Mouse (Mus musculus) myocyte (in vitro differentiated cells): Measurements from ENCODE around the gene Kptn. TPM values are rescaled to one million over a fixed set of nuclear protein-coding genes. Genes with fewer than 3 reads are reported as not detected.

Source experiments
- H3K27me3 ChIP-seq: one replicate; pipeline ENCODE4 v1.6.1; 2011; ENCODE audit not compliant: control insufficient read depth, insufficient read depth, insufficient read length
- H3K36me3 ChIP-seq: one replicate; pipeline ENCODE4 v1.6.1; 2011; ENCODE audit not compliant: control insufficient read depth, insufficient read depth
- H3K4me2 ChIP-seq: one replicate; pipeline ENCODE4 v1.6.1; 2011; ENCODE audit warnings: low read depth, control low read depth
- H3K4me3 ChIP-seq: one replicate; pipeline ENCODE4 v1.5.1; 2011; ENCODE audit warnings: mild to moderate bottlenecking, control low read depth, moderate library complexity
- H3K79me2 ChIP-seq: one replicate; pipeline ENCODE4 v1.6.1; 2011; ENCODE audit not compliant: control insufficient read depth, insufficient read depth
- H3ac ChIP-seq: one replicate; pipeline ENCODE4 v1.6.1; 2011; ENCODE audit not compliant: control insufficient read depth, insufficient read length
- CEBPB ChIP-seq: IDR thresholded peaks from 2 replicates; pipeline ENCODE4 v1.6.1; 2011; ENCODE audit warnings: mild to moderate bottlenecking, moderate library complexity; ENCODE audit not compliant: poor library complexity, insufficient read depth, severe bottlenecking
- E2F4 ChIP-seq: IDR thresholded peaks from one replicate; pipeline ENCODE4 v1.6.1; 2011; ENCODE audit warnings: mild to moderate bottlenecking, control low read depth, moderate library complexity; ENCODE audit not compliant: insufficient read depth
- MAX ChIP-seq: IDR thresholded peaks from one replicate; pipeline ENCODE4 v1.6.1; 2011; ENCODE audit warnings: low read depth, mild to moderate bottlenecking, control low read depth
- MYOD1 ChIP-seq, 3 experiments: IDR thresholded peaks; one replicate each; pipeline ENCODE4 v1.6.1; 2011; ENCODE audit warnings: control low read depth in 2 of 3, low read depth in 2 of 3, mild to moderate bottlenecking in 2 of 3, moderate library complexity in 1 of 3; ENCODE audit not compliant: insufficient read length in 2 of 3, control insufficient read depth in 1 of 3
- MYOG ChIP-seq, 3 experiments: IDR thresholded peaks; one replicate each; pipeline ENCODE4 v1.6.1; 2011; ENCODE audit warnings: control low read depth in 2 of 3, low read depth in 2 of 3, mild to moderate bottlenecking in 2 of 3; ENCODE audit not compliant: insufficient read length in 2 of 3, control insufficient read depth in 1 of 3, insufficient read depth in 1 of 3
- POLR2A ChIP-seq: IDR thresholded peaks from one replicate; pipeline ENCODE4 v1.6.1; 2011; ENCODE audit warnings: low read depth, mild to moderate bottlenecking, control low read depth, moderate library complexity; ENCODE audit not compliant: insufficient read length
- POLR2AphosphoS2 ChIP-seq: IDR thresholded peaks from one replicate; pipeline ENCODE4 v1.6.1; 2011; ENCODE audit warnings: low read depth, control low read depth; ENCODE audit not compliant: insufficient read length
- REST ChIP-seq: IDR thresholded peaks from one replicate; pipeline ENCODE4 v1.6.1; 2011; ENCODE audit warnings: mild to moderate bottlenecking, control low read depth, moderate library complexity; ENCODE audit not compliant: insufficient read depth, insufficient read length
- SRF ChIP-seq: IDR thresholded peaks from one replicate; pipeline ENCODE4 v1.6.1; 2011; ENCODE audit warnings: low read depth; ENCODE audit not compliant: control insufficient read depth, insufficient read length
- TCF12 ChIP-seq: IDR thresholded peaks from one replicate; pipeline ENCODE4 v1.6.1; 2011; ENCODE audit warnings: mild to moderate bottlenecking, control low read depth; ENCODE audit not compliant: poor library complexity, insufficient read depth, severe bottlenecking
- TCF3 ChIP-seq: IDR thresholded peaks from one replicate; pipeline ENCODE4 v1.6.1; 2011; ENCODE audit warnings: low read depth, control low read depth; ENCODE audit not compliant: insufficient read length
- USF1 ChIP-seq: IDR thresholded peaks from one replicate; pipeline ENCODE4 v1.6.1; 2011; ENCODE audit warnings: low read depth, mild to moderate bottlenecking, control low read depth, moderate library complexity
- polyA plus RNA-seq: library from polyadenylated mRNA; unstranded; fragments of >200 nt; fragmentation: generic; extraction: Trizol; gene quantifications from one replicate; pipeline ENCODE4 v1.2.1, GENCODE M21; 2012; ENCODE audit warnings: missing spikeins

The Kptn gene
- polyA plus RNA-seq, 1 experiment: 16.4 TPM

- Histone ChIP-seq H3K4me3 (no peak overlapping the region), H3ac (no peak overlapping the region), H3K4me2 (no peak overlapping the region), H3K79me2 (no peaks in the 10 kb centered on the region), H3K27me3 (peaks cover 14% of the 10 kb centered on the region), H3K36me3 (no peaks in the 10 kb centered on the region)
- no peak for TF ChIP-seq E2F4
These were observed 53.0 kb downstream of the Kptn start for GRCm38 (mm10) chr7:16172586-16173140.

DNA sequence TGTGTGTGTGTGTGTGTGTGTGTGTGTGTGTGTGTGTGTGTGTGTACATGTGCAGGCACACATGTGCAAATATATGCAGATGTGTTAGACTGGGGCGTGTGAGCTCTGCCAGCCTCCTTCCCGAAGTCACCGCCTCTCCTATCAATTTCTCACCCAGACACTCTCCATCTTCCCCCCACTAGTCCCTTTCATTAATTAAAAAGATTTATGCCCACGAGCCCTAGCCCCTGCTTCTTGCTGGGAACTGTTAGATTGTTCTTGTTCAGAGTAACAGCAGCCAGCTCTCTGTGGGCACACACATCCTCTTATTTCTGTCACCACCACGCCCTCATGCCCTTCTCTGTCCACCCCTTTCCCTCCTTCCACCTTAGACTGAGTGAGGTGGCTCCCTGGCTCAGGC lies 53.5 kb downstream of the Kptn start:
- Histone ChIP-seq H3K27me3 (peaks cover 14% of the 10 kb centered on the region), H3ac (no peak overlapping the region), H3K36me3 (no peaks in the 10 kb centered on the region), H3K4me3 (no peak overlapping the region), H3K4me2 (no peak overlapping the region), H3K79me2 (no peaks in the 10 kb centered on the region)
- TF ChIP-seq E2F4 (no peak), POLR2AphosphoS2 (no peak), MAX (no peak), MYOG (IDR thresholded peaks at IDR 0.05; ENCODE audit: control insufficient read depth in 1 of 3, insufficient read depth in 1 of 3, insufficient read length in 2 of 3, low read depth in 2 of 3) (no peak), SRF (no peak), MYOD1 (IDR thresholded peaks at IDR 0.05; ENCODE audit: control insufficient read depth in 1 of 3, insufficient read length in 2 of 3, low read depth in 2 of 3) (no peak), POLR2A (no peak), CEBPB (no peak), TCF3 (no peak), TCF12 (no peak), USF1 (no peak), REST (no peak)

GRCm38 (mm10) chr7:16174597-16175541 lies 55.2 kb downstream of the Kptn start, which contains the start of gene Meis3:
Gene Meis3, plus strand, starts transcription at chr7:16175090.
- Histone ChIP-seq H3K36me3 (no peaks in the 10 kb centered on the region), H3K79me2 (no peaks in the 10 kb centered on the region), H3K27me3 (peaks cover 14% of the 10 kb centered on the region), H3ac (peak within 1 kb of the TSS; percentile 2), H3K4me3 (peak within 1 kb of the TSS; percentile 18), H3K4me2 (peak within 1 kb of the TSS; percentile 76)
- TF ChIP-seq MYOG (IDR thresholded peaks at IDR 0.05; ENCODE audit: control insufficient read depth in 1 of 3, insufficient read depth in 1 of 3, insufficient read length in 2 of 3, low read depth in 2 of 3) (no peak), MAX (no peak), REST (no peak), POLR2A (no peak), MYOD1 (IDR thresholded peaks at IDR 0.05; ENCODE audit: control insufficient read depth in 1 of 3, insufficient read length in 2 of 3, low read depth in 2 of 3) (no peak), POLR2AphosphoS2 (no peak)

DNA sequence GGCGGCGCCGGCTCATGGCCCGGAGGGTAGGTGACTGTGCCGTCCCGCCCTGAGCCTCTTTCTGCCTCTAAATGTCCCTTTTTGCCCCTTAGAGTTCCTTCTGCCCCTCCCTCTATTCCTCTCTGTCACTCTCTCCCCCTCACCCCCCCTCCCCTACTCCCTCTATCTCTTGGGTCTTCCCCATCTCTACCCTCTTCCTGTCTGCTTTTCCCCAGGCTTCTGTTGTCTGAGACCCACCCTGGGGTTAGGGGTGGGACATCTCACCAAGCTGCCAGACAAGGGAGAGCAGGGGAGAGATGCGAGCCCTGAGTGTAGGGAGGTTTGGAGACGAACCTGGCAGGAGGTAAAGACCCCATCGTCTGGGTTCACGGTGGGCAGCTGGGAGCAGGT lies 55.8 kb downstream of the Kptn start:
- peak overlapping the region; percentile 18 for H3K4me3 ChIP-seq
- no peaks in the 10 kb centered on the region for H3K79me2 ChIP-seq

More for the DNA sequence above, 55.8 kb downstream of the Kptn start:
- TF ChIP-seq MAX (no peak), TCF12 (no peak), E2F4 (no peak), MYOD1 (IDR thresholded peaks at IDR 0.05; ENCODE audit: control insufficient read depth in 1 of 3, insufficient read length in 2 of 3, low read depth in 2 of 3) (no peak), CEBPB (no peak), POLR2AphosphoS2 (no peak)
- peak overlapping the region; percentile 2 for H3ac ChIP-seq
- H3K27me3 ChIP-seq: peaks cover 14% of the 10 kb centered on the region
- no peaks in the 10 kb centered on the region for H3K36me3 ChIP-seq
- H3K4me2 ChIP-seq: peak overlapping the region; percentile 76

Other genes with a start within 250 kb of the Kptn start
- gene Crx, start 239.9 kb upstream of the Kptn start, polyA plus RNA-seq: not detected
- gene Crxos, start 237.3 kb upstream of the Kptn start, polyA plus RNA-seq: not detected
- gene Selenow, start 197.5 kb upstream of the Kptn start, polyA plus RNA-seq: 507 TPM
- gene Nop53, start 173.8 kb upstream of the Kptn start, polyA plus RNA-seq: 270 TPM
- gene Ehd2, start 152.3 kb upstream of the Kptn start, polyA plus RNA-seq: 104 TPM
- gene Bicra, start 72.0 kb upstream of the Kptn start, polyA plus RNA-seq: 6.6 TPM
- not detected for gene Zfp541, start 58.1 kb upstream of the Kptn start, polyA plus RNA-seq
- 193 TPM for gene Napa, start 21.4 kb upstream of the Kptn start, polyA plus RNA-seq
- gene Slc8a2, start 9.9 kb downstream of the Kptn start, polyA plus RNA-seq: 0.02 TPM
- gene Meis3, start 55.2 kb downstream of the Kptn start, polyA plus RNA-seq: 2.2 TPM
- 9.0 TPM for gene Dhx34, start 102.1 kb downstream of the Kptn start, polyA plus RNA-seq
- gene C5ar2, start 124.3 kb downstream of the Kptn start, polyA plus RNA-seq: not detected
- not detected for gene C5ar1, start 139.6 kb downstream of the Kptn start, polyA plus RNA-seq
- 12.1 TPM for gene Inafm1, start 153.7 kb downstream of the Kptn start, polyA plus RNA-seq
- 48.4 TPM for gene Ccdc9, start 166.9 kb downstream of the Kptn start, polyA plus RNA-seq
- 34.6 TPM for gene Bbc3, start 188.5 kb downstream of the Kptn start, polyA plus RNA-seq